Mouse (Mus musculus) midbrain, embryonic 10.5 days (tissue): Measurements from ENCODE around the gene Ucma. TPM values are rescaled to one million over a fixed set of nuclear protein-coding genes. Genes with fewer than 3 reads are reported as not detected.

Experiments used
- DNase-seq: peaks from one replicate; pipeline ENCODE4 v3.0.0-alpha.2; 2017; ENCODE audit warnings: low spot score
- H3K27ac ChIP-seq: fragments of 300-500 bp; sonication (generic); replicated peaks from 2 replicates; pipeline ENCODE4 v1.5.1; 2016; ENCODE audit warnings: mild to moderate bottlenecking
- H3K27me3 ChIP-seq: fragments of 300-500 bp; sonication (generic); 2 replicates; pipeline ENCODE4 v1.6.1; 2016; ENCODE audit warnings: low read depth, mild to moderate bottlenecking; ENCODE audit not compliant: poor library complexity, severe bottlenecking
- H3K36me3 ChIP-seq: fragments of 300-500 bp; sonication (generic); 2 replicates; pipeline ENCODE4 v1.6.1; 2016; ENCODE audit warnings: mild to moderate bottlenecking, moderate library complexity
- H3K4me1 ChIP-seq: fragments of 300-500 bp; sonication (generic); 2 replicates; pipeline ENCODE4 v1.6.1; 2016
- H3K4me3 ChIP-seq: fragments of 300-500 bp; sonication (generic); 2 replicates; pipeline ENCODE4 v1.5.1; 2016; ENCODE audit warnings: mild to moderate bottlenecking, moderate library complexity
- H3K9me3 ChIP-seq: fragments of 300-500 bp; sonication (generic); replicated peaks from 2 replicates; pipeline ENCODE4 v1.6.1; 2016; ENCODE audit warnings: mild to moderate bottlenecking
- WGBS: fragments of 180-500 bp; shearing (Covaris S2); methylation state at CpG from one replicate; pipeline ENCODE4 v1.1.7; 2016; 5-methylcytosine and 5-hydroxymethylcytosine counted together
- polyA plus RNA-seq: library from polyadenylated mRNA; unstranded; fragments of >200 nt; fragmentation: Nextera tagmentation; extraction: Ambion mirVana; gene quantifications from 2 replicates; pipeline ENCODE4 v1.2.1, GENCODE M21; 2016

Gene Ucma
- polyA plus RNA-seq, 1 experiment from 2014 or later: not detected

DNA sequence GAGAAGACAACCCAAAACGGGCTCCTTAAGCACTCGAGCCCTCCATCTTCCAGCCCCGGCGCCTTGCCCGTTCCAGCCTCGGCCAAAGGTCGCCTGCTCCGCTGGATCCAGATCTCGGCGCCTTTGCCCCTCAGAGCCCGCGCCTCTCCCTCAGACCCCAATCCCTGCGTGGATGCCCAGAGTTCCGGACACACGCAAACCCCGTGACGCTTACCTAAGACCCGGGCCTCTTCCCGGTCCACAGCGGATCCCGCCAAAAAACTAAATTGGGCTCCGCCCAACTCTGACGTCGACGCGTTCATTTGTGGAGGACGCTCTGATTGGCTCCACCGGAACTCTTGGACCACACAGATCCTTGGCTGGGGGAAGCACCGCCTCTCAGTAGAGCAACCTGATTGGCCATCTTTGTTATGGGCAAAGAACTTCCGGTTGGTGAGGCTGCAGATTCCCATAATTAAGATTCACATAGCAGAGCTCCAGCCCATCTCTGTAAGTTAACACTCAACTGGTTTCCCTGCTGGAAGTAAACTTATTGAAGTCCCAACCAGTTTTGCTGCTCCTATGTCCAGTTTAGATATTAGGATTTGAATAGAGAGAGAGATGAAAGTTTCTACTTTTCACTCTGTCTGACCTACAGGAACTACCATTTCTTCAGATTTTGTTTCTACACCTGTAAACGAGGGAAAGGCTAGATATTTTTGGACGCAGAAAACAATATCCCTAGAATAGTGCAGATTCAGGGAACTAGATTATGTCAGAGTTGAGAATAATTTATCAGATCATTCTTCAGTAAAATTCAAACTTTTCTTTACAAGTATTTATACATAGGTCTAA lies 36.8 kb downstream of the Ucma start, which contains the start of gene Mcm10:
TSS of gene Mcm10 (minus strand) at position 301 of the 834 bp plus-strand sequence.
- Histone ChIP-seq H3K4me1 (peaks cover 17% of the 10 kb centered on the region), H3K36me3 (peaks cover 28% of the 10 kb centered on the region)

DNA sequence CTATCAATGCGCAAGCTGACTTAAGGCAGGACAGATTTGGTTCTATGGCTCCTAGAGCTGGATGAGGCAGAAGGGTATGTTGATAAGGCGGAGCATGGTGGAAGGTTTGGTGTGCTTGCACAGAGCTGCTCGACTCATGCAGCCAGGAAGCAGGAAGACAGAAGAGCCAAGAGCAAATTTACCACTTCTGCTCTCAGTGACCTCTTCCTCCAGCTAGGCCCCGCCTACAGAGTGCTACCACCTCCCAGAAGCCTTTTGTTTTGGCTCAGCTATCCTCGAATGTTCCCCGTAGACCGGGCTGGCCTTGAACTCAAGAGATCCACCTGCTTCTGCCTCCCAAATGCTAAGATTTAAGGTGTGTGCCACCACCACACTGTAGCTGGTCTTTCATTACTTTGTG lies 38.7 kb downstream of the Ucma start:
- peaks cover 17% of the 10 kb centered on the region for H3K4me1 ChIP-seq
- no peaks in the 10 kb centered on the region for H3K9me3 ChIP-seq
- H3K27me3 ChIP-seq: no peaks in the 10 kb centered on the region
- DNase-seq: no peak
- no peak overlapping the region for H3K4me3 ChIP-seq
- H3K36me3 ChIP-seq: peaks cover 10% of the 10 kb centered on the region
- WGBS: 84% methylated on average over 7 of the region's 7 CpGs
- no peak overlapping the region for H3K27ac ChIP-seq

More for the DNA sequence above, 36.8 kb downstream of the Ucma start, which contains the start of gene Mcm10:
- peak; percentile 93 for DNase-seq
- Histone ChIP-seq H3K27me3 (no peaks in the 10 kb centered on the region), H3K4me3 (peak within 1 kb of the TSS; percentile 78), H3K27ac (peak within 1 kb of the TSS; percentile 91), H3K9me3 (no peaks in the 10 kb centered on the region)
- 4% methylated on average over 32 of the region's 32 CpGs for WGBS

DNA sequence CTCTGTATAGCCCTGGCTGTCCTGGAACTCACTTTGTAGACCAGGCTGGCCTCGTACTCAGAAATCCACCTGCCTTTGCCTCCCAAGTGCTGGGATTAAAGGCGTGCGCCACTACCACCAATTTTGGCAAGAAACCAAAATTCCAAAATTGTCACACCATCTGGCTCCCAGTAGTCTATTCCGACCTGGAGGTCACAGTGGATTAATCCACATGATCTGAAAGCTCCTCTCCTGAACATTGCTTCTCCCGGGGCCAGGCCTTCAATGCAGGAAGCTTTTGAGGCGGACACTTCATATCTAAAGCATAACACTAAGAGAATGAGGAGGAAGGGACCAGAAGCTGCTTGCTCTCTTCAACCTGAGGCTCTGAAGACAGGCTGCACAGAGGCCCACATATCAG lies 39.6 kb downstream of the Ucma start:
- Histone ChIP-seq H3K36me3 (peaks cover 4% of the 10 kb centered on the region), H3K4me1 (peaks cover 16% of the 10 kb centered on the region), H3K27ac (no peak overlapping the region), H3K4me3 (no peak overlapping the region), H3K27me3 (no peaks in the 10 kb centered on the region), H3K9me3 (no peaks in the 10 kb centered on the region)
- WGBS: 92% methylated on average over 6 of the region's 6 CpGs
- DNase-seq: no peak

DNA sequence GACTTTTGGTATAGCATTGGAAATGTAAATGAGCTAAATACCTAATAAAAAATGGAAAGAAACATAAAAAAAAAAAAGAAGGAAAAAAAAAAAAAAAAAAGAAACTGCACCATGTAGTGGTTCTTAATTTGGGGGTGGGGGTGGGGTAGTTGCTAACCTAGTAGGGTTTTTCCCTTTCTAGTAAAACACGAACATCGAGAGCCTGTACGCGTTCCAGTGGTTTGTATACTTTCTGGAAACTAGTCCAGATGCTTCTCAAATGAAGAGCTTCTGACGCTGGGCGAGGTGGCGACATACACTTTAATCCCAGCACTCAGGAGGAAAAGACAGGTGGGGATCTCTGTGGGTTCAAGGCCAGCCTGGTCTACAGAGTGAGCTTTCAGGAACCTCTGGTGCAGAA lies 41.0 kb downstream of the Ucma start:
- DNase-seq: no peak
- H3K27ac ChIP-seq: no peak overlapping the region
- no peak overlapping the region for H3K4me3 ChIP-seq
- no peaks in the 10 kb centered on the region for H3K27me3 ChIP-seq
- WGBS: 89% methylated on average over 7 of the region's 7 CpGs
- H3K36me3 ChIP-seq: no peaks in the 10 kb centered on the region
- peaks cover 6% of the 10 kb centered on the region for H3K4me1 ChIP-seq
- no peaks in the 10 kb centered on the region for H3K9me3 ChIP-seq

DNA sequence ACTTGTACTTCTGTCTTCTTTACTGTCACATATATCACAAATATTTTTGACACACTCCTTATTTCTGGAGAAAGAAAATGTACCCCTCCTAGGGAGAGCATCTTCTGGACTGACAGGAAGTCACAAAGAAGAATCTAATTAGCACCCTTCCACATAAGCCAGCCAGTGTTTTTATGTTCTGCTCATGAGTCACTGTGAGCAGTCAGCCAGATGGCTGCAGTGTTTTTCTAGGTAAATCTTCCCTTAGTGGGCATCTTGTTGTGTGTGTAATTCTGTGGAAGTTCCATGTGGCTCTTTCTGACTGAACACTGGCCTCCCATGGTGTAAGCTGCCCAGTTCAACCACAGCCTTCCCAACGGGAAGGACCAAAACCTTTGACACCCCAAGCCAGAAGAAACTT lies 43.8 kb downstream of the Ucma start:
- no peaks in the 10 kb centered on the region for H3K36me3 ChIP-seq
- H3K4me1 ChIP-seq: no peaks in the 10 kb centered on the region
- no peak overlapping the region for H3K4me3 ChIP-seq
- H3K9me3 ChIP-seq: no peaks in the 10 kb centered on the region
- H3K27ac ChIP-seq: no peak overlapping the region
- no peak for DNase-seq
- 59% methylated on average over 1 of the region's 1 CpGs for WGBS
- no peaks in the 10 kb centered on the region for H3K27me3 ChIP-seq

DNA sequence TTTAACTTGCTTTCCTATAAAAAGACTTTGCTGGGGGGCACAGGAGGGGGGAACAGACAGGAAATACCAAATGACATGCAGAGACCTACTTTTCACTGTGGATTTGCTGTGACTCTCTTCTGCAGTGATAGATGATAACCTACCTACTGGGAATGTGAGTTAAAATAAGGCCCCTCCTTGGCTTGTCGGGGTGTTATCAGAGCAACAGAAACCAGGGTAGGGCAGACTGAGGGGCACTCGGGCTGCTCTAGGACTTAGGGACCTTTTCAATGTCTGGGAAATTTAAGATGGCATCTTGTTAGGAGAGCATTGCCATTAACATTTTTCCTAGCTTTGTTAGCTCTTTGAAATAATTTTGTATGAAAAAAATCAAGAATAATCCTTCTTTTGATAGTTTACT lies 47.4 kb downstream of the Ucma start:
- no peaks in the 10 kb centered on the region; the same call in 1 of the 2 replicates for H3K9me3 ChIP-seq
- DNase-seq: no peak
- no peak overlapping the region for H3K27ac ChIP-seq
- no peak overlapping the region for H3K4me3 ChIP-seq
- no peaks in the 10 kb centered on the region for H3K4me1 ChIP-seq
- 91% methylated on average over 2 of the region's 2 CpGs for WGBS
- H3K36me3 ChIP-seq: no peaks in the 10 kb centered on the region
- no peaks in the 10 kb centered on the region for H3K27me3 ChIP-seq

DNA sequence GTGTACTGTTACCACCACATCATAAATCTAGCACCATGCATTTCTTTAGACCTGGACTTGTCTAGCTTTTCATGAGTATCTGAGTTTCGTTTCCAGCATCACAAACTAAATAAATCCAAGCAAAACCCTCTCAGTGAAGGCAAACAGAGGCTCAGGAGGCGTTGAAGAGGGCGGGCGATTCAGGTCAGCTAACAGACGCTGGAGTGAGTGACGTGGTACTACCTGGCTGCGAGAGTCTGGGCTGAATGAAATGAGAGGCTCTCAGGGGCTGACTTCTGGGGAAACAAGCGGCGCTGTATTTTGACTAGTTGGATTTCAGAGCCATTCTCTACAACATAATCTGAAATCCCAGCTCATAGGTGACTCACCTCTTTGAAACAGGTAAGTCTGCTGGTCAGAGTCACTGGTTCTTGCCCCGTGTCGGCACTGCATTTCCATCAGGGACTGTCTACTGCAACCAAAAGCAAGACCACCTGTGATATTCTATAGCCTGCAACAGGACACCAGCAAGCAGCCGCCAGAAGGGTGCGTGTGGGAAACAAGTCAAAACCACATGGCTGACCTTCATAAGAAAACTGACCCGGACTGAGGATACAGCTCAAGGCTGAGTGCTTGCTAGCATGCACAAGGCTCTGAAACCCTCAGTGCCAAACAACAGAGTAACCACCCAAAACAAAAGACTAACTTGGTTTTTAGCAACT lies 47.9 kb downstream of the Ucma start:
- Histone ChIP-seq H3K27me3 (no peaks in the 10 kb centered on the region), H3K4me3 (no peak overlapping the region), H3K27ac (no peak overlapping the region), H3K9me3 (no peaks in the 10 kb centered on the region; the same call in 1 of the 2 replicates), H3K4me1 (no peaks in the 10 kb centered on the region), H3K36me3 (no peaks in the 10 kb centered on the region)
- no peak for DNase-seq
- WGBS: 88% methylated on average over 14 of the region's 14 CpGs

DNA sequence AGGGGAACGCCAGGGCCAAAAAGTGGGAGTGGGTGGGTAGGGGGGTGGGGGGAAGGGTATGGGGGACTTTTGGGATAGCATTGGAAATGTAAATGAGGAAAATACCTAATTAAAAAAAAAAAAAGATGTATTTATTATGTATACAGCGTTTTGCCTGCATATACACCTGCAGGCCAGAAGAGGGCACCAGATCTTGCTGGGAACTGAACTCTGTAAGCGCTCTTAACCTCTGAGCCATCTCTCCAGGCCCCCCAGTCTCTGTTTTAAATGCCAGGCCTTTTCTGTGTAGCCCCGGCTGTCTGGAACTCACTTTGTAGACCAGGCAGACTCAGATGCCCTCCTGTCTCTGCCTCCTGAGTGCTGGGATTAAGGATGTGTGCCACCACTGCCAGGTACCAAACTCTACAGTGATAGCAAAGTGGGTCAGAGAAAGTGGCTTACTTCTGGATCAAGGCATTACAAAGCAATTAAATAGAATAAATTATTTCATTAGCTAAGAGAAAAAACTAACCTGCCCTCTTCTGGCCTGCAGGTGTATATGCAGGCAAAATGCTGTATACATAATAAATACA lies 49.3 kb downstream of the Ucma start:
- 50% methylated on average over 3 of the region's 4 CpGs for WGBS

DNA sequence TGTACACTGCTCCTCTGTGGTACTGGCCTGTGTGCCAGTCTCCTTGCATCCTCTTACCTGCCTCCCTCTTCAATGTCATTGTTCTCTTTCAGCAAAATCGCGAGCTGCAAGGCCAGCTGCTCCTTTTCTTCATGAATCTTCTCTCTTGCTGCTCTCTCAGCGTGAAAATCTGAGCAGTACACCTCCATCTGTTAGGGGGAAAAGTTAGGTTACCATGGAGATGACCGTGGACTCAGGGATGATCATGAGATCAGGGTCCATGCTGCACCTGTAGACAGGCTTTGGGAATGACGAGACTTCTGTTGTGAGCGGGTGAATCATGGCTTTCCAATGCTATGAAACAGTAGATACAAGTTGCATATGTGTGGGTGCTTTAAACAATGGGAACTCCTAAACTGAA lies 51.1 kb downstream of the Ucma start:
- Histone ChIP-seq H3K9me3 (no peaks in the 10 kb centered on the region; the same call in 1 of the 2 replicates), H3K27ac (no peak overlapping the region), H3K4me3 (no peak overlapping the region), H3K27me3 (no peaks in the 10 kb centered on the region), H3K4me1 (no peaks in the 10 kb centered on the region), H3K36me3 (no peaks in the 10 kb centered on the region)
- WGBS: 76% methylated on average over 6 of the region's 6 CpGs
- DNase-seq: no peak

More for the DNA sequence above, 49.3 kb downstream of the Ucma start:
- H3K36me3 ChIP-seq: no peaks in the 10 kb centered on the region
- H3K27me3 ChIP-seq: no peaks in the 10 kb centered on the region
- H3K4me1 ChIP-seq: no peaks in the 10 kb centered on the region
- no peaks in the 10 kb centered on the region; the same call in 1 of the 2 replicates for H3K9me3 ChIP-seq
- DNase-seq: no peak
- no peak overlapping the region for H3K4me3 ChIP-seq
- H3K27ac ChIP-seq: no peak overlapping the region

DNA sequence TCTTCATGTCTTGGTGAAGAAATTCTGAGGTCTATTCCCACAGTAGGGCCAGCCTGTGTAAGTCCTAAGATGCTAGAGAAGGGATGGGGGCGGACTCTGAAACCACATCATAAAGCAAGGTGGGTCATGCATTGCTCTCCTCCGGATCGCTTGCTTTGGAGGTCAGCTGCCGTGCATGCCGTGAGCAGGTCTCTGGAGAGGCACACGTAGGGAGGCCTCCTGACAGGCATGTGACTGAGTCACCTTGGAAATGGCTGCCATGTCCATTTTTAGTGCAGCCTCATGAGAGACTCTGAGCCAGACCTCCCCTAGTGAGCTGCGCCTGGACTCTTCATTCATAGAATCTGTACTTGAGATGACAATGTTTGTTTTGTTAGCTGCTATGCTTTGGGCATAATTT lies 52.1 kb downstream of the Ucma start:
- H3K4me3 ChIP-seq: no peak overlapping the region
- no peak for DNase-seq
- H3K27ac ChIP-seq: no peak overlapping the region
- H3K4me1 ChIP-seq: no peaks in the 10 kb centered on the region
- WGBS: 94% methylated on average over 7 of the region's 7 CpGs
- H3K36me3 ChIP-seq: no peaks in the 10 kb centered on the region
- H3K27me3 ChIP-seq: no peaks in the 10 kb centered on the region
- no peaks in the 10 kb centered on the region; the same call in 1 of the 2 replicates for H3K9me3 ChIP-seq

DNA sequence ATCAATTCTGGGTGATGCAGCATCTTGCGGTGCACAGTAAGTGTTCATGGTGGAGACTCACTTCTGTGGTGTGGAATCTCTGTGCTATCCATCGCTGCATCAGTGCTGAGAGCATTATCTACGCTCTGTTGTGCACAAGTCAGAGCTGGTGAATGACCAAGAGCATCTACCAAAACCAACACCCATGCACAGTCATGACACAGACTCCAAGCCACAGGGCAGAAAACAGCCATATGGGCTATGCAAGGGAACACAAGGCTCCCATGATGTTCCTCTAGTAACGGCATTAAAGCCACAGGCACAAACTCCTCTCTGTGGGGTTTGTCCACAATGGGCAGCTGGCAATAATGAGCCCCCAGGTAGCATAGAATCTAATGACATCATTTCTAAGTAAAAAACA lies 53.9 kb downstream of the Ucma start:
- no peaks in the 10 kb centered on the region for H3K36me3 ChIP-seq
- H3K27me3 ChIP-seq: no peaks in the 10 kb centered on the region
- no peak overlapping the region for H3K27ac ChIP-seq
- H3K9me3 ChIP-seq: no peaks in the 10 kb centered on the region; the same call in 1 of the 2 replicates
- no peaks in the 10 kb centered on the region for H3K4me1 ChIP-seq
- 95% methylated on average over 4 of the region's 4 CpGs for WGBS
- no peak overlapping the region for H3K4me3 ChIP-seq
- no peak for DNase-seq

DNA sequence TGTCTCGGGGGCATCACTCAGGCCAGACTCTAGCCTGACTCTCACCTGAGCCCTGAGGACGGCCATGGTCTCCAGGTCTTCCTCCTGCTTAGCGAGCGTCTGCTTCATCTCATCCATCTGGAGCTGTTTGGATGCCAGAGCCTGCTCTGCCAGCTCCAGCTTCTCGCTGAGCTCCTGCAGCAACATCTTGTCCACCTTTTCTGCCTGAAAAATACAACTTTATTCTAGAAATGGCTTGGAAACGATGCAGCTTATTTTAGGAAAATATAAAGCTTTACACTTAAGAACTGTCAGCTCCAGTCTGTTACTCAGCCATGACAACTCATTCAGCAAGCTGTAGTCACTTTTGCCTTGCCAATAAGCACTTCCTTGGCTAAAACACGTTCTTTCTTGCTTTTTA lies 55.3 kb downstream of the Ucma start:
- 84% methylated on average over 7 of the region's 7 CpGs for WGBS
- Histone ChIP-seq H3K36me3 (no peaks in the 10 kb centered on the region), H3K9me3 (no peaks in the 10 kb centered on the region), H3K4me1 (no peaks in the 10 kb centered on the region), H3K27me3 (no peaks in the 10 kb centered on the region), H3K27ac (no peak overlapping the region), H3K4me3 (no peak overlapping the region)
- no peak for DNase-seq

DNA sequence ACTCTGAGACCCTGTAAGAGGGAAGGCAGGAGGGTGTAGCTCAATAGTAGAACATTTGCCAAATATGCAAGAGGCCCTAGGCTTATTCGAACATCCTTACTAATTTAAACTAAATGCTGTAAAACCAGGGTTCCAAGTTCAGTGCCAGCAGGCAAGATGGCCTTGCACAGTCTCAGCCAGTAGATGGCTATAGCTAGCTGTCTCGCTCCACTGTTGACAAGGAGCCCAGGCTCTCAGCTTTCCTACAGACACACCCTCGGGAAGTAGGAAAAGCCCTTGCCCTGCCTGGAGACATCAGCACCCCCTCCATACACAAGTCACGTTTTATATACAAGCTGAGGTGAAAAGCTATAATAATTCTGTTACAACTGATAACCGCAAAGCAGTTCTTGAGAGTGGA lies 56.7 kb downstream of the Ucma start:
- Histone ChIP-seq H3K27ac (no peak overlapping the region), H3K36me3 (no peaks in the 10 kb centered on the region), H3K27me3 (no peaks in the 10 kb centered on the region), H3K4me1 (peaks cover 6% of the 10 kb centered on the region; the same call in 1 of the 2 replicates), H3K4me3 (no peak overlapping the region), H3K9me3 (no peaks in the 10 kb centered on the region)
- WGBS: 79% methylated on average over 5 of the region's 5 CpGs
- DNase-seq: no peak
